Mouse (Mus musculus) lung, postnatal 4 days (tissue): ENCODE measurements around the gene Ankib1.
"Not testable (repeated sequence)": the region's sequence is repeated elsewhere in the genome, so short reads cannot be mapped to it uniquely, and the experiment has no call there.

Source experiments
- DNase-seq, 2 experiments: peaks; one replicate each; pipeline ENCODE4 v3.0.0; 2021

Gene Ankib1

DNA sequence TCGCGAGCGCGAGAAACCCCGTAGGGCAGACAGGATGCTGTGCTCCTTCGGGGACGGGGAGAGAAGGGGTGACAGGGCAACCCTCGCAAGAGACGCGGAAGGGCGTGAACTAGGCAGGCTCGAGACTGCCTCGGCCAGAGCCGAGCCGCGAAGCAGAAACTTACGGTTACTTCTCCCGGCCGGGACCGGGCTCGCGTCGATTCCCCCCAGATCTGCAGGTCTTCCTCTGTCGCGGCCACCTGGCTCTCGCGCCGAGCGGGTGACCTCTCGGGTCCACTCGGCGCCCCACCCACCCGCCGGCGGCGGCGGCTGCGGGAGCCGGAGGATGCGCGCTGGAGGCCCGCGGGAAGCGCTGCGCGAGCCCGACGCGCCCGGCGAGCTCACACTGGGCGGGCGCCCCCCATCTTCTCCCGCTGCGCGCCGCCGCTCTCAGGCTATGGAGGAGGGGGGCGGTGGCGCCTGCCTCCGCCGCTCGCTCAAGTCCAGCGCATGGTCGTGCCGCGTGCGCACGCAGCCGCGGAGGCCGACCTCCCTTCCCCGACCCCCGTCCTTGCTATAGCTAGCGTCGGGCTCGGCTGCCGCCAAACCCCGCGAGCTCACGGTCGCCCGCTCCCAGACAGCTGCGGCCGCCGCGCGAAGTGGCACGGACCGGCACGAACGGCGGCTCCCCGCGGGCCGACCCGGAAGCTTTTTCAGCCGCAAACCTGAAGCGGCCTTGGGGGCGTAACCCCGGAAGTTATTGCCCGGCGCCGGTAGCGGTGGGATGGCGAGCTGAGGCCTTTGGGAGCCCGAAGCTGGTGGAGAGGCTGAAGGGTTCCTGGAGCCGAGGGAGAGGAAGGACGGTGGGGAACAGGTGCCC lies at the start of gene Ankib1, which contains the start of gene Krit1:
TSS of gene Ankib1 (minus strand) at position 493 of the 859 bp plus-strand sequence.
TSS of gene Krit1 (plus strand) at position 752 of the 859 bp plus-strand sequence.
- peak; percentile 91 to 92 for DNase-seq

DNA sequence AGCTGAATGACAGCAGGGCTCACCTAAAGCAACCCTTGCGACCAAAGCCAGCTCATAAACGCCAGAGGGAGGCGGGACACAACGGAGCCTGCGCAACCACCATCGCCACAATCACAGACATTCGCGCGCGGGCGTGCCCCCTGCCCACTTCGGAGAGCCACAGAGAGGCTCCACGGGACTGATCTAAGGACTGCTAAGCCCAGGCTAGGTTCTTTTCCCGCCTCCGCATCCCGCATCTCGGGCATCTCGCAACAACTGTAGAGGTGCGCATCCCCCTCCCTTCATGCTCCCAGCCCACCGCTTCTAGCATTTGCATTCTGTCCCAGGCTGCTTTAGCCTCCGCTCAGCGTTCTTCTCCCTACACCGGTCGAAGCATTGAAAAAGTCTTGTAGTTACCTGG lies 42.3 kb upstream of the Ankib1 start, which contains the start of gene Lrrd1:
TSS of gene Lrrd1 (plus strand) at position 148 of the 400 bp plus-strand sequence.
- DNase-seq: peak in 1 of 2 experiments; percentile 6

DNA sequence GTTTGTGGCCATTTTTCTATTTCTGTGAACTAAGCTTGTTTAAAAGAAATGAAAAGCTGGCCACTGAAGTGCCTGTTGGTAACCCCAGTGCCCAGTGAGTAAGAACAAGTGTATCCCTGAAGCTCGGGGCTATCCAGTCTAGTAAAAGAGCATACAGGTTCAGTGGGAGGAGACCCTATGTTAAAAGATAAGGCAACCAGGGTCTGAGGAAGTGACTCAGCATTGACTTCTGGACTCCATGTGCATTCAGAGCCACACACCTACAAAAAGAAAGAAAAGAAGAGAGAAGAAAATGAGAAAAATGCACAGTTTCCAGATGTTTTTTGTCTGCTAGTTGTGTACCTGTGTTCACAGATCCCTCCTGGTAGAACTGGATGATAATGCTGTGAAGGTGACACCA lies 31.4 kb upstream of the Ankib1 start:
- no peak for DNase-seq

DNA sequence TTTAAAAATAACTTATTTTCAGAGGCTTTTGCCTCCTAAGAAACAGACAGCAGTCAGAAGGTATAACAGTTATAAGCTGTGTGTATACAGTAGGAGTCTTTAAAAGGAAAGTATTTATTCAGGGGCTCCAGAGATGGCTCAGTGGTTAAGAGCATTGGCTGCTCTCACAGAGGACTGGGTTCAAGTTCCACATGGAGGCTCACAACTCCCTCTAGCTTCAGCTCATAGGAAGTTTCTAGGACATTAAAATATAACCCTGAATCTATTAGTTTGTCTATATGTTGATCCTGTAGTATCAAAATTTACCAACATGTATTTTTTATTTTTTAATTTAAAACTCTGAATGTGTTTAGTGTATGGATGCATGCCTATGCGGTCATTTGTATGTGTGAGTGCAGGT lies 5.7 kb upstream of the Ankib1 start:
- no peak for DNase-seq

DNA sequence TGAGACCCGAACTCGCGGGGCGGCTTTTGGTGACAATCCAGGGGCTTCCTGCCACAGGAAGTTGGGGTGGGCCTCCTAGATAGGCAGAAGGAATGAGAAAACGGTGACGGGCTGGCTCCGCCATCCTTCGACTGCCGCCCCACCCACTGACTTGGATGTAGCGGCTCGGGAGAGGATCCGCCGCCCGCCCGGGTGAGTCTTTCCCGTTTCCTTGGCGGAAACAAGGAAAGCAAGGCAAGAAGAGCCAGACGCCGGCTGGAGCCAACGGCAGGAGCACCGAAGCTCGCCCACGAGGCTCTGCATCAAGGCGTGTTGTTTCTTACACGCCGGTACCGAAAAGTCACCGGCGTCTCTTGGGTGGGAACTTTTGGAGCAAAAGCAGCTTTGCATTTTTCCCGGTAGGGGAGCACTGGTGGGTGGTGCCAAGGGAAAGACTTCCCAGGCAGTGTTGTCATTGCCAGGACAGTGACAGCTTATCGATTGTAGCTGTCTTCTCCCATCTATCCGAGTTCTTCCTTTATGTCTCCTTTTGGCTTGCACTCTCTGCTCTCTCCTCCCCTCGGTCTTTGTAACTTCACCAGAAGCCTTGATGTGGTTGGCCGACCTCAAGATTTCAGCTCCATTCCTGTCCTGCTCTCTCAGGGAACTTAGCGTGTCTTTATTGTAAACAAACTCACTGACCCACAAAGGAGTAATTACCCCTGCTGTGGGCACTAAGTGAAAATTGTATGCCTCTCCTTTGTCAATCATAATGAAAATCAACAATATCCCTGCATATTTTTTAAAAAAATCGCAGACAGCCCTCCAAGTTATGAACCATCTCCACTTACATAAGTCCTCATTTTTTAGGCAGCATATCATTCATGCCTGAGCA lies 804 bp upstream of the Ankib1 start:
- no peak for DNase-seq

DNA sequence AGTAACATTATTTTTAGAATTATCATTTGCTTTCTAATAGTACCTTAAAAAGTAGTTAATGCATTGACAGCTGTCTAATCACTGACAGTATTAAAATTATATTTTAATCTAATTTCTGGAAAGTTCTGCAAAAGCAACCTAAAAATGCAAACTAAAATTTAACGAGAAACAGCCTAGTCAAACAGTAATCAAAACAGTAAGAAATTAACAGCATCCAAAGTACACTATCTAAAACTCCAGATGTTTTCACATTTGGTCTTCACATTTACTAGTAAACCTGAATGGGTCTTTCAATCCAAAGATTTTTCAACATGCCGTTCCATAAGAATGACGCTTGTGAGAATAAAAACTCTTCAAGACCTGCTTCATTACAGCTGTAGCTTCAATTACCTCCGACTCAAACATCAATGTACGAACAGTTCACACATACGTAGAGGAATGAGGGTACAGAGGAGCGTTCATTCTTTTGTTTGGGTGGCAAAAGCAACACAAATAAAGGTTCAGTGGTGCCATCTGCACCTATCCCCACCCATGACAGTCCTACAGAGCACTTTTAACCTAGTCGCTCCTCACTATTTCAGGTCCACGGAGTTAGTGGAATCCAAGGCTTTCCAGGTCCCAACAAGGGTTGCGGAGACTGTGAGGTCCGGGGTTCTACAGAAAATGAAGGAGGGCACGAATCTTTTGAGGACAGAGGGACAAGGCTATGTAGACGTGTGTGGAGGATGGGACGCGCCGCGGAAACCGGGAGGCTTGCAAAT lies 873 bp downstream of the Ankib1 start:
- no peak for DNase-seq

DNA sequence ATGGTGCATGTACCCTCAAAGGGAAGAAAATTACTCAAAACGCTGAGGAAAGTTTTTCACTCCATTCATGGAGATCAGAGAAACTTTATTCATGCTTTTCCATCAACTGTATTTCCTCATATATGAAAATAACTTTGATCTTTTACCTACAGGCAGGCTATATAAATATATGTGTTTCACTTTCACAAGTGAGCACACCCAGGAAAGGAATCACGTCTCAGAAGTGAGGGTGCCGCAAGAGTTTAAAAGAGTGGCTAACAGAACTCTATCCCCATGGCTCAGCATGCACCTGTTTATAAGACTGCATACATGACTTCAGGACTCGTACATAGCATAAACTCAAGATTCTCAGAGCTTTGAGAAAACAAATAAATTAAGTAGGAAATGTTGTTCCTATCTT lies 1.8 kb downstream of the Ankib1 start:
- DNase-seq: no peak

DNA sequence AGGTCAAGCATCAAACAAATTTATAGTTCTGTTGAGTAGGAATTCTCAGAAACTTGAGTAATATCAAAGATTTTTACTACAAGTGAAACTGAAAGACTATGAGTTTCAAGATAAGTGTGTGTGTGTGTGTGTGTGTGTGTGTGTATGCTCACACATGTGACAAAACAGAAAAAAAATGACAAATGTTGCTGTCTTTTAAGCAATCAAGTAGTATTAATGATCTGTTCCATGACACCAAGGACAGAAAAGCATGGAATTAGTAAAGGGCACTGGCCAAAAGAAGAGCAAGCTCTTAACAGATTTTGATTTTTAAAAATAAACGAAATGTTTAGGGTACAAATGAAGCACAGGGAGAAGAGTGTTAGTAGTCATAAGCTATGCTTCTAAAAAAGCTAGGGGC lies 2.7 kb downstream of the Ankib1 start:
- no peak for DNase-seq

DNA sequence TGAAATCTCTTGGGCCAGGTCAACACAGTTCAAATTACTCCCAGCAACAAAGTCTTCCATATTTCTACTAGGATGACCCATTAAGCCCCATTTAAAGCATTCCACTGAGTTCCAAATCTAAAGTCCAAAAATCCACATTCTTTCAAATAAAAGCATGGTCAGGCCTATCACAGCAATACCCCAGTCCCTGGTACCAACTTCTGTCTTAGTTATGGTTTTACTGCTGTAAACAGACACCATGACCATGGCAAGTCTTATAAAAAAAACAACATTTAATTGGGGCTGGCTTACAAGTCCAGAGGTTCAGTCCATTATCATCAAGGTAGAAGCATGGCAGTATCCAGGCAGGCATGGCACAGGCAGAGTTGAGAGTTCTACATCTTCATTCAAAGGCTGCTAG lies 4.1 kb downstream of the Ankib1 start:
- not testable (repeated sequence) for DNase-seq

DNA sequence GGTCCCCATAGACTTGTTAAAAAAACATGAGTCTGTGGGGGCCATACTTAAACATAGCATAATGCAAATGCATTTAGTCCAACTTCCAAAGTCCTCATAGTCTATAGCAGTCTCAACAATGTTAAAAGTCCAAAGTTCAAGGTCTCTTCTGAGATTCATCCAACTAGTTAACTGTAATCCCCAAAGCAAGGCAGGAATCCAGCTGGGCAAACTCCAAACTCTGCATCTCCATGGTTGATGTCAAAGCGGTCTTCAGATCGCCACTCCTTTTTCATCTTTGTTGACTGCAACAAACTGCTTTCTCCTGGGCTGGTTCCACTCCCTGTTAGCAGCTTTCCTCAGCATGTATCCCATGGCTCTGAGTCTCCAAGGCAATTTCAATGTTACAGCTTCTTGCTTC lies 5.6 kb downstream of the Ankib1 start:
- DNase-seq: not testable (repeated sequence)

DNA sequence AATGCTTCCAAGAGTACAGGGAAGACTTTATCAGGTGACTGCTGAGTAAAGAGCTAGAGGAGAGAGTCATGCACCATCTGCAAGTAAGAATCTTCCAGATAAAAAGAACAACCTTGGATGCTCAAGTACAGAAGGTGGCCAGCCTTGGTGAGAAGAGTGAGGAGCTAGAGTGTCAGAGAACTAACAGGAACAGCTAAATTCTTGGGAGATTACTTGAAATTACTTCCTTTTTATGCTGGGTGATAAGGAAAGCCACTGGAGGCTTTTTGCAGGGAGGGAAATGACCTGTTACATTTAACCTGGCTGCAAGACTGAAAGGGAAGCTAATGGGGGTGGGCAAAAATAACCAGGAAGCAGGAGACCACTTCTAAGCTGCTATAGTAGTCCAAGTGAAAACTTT lies 11.7 kb downstream of the Ankib1 start:
- no peak for DNase-seq

DNA sequence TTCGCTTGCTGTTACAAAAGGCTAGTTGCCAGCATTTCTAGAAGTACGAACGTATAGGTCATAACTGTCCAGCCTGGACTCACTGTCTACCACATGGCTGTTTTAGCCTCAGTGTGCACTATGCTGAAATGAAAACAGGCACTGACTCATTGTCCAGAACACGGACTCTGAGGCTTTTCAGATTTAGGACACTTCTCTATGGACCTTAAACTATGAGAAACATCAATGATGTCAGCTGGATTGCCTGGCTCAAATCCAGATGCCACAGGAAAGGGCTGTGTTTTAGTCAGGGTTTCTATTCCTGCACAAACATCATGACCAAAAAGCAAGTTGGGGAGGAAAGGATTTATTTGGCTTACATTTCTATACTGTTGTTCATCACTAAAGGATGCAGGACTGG lies 15.2 kb downstream of the Ankib1 start:
- no peak for DNase-seq

DNA sequence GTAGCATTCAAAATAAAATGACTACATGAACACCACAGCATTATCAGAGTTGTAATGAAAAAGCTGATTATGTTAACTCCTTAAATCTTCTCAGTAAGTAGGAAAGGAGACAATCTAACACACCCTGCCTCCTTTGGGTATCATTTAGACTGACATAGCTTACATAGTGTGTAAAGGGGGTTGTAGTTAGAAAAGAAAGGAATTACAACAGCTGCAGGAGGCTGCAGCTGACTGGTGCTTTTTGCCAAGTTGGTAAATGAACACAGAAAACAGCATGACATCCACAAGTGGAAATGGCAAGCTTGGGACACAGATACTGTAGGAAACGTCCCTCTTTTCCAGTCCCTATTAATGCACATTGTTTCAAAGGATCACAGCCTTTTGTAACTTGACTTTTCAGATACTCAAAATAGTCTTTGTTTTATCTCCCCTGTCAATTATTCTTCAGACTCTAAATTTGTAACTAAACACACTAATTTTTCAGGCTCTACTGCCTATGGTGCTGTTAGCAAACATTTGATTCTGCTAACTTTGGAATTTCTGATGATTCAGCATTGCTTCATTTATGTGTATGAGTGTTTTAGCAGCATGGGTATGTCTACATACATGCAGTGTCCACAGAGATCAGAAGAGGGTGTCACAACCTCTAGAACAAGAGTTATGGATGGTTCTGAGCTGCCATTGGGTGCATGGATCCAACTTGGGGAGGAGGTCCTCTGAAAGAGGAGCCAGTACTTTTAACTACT lies 17.8 kb downstream of the Ankib1 start:
- DNase-seq: no peak

DNA sequence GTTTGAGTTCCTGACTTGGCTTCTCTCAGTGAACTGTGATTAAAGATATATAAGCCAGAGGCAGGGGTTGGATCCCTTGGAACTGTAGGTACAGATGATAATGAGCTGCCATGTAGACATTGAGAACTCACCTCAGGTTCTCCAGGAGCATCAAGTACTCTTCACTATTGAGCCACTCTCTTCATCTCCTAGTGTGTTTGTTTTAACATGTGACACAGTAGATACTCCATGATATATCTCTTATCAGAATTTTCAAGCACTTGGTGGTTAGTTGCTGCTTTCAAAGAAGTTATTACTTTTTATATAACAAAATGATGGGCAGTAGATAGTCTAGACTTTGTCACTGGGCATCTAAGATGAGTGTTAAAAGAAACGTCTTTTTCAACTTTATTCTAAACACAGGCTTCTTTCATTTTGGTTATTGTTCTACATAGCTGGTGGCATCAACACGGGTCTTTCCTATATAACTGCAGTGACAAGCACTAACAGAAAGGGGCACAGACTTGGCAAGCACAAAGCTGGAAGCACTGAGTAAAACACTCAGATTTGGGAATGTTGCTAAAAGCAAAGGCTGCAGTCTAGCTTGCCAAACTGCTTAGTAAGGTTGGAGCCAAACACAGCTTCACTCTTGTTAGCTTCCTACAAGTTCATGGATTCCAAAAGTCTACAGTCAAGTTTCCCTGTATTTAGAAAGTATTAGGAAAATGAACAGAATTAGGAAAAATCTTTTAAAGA lies 18.6 kb downstream of the Ankib1 start:
- DNase-seq: no peak

DNA sequence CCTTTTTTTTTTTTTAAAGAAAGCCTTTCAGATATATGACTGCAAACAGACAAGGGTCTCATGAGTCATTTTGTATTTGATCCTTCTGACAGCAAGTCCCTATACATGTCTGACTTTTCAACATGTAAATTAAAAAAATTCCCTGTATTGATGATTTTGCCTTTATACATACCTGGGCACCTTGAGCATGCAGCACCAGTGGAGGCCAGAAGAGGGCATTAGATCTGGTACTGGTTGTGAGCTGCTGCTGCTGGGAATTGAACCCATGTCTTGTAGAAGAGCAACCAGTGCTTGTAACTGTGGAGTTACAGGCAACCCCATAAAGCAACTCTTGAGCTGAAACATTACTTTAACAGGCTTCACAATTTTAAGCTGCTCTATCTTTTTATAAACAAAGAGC lies 20.1 kb downstream of the Ankib1 start:
- DNase-seq: no peak

DNA sequence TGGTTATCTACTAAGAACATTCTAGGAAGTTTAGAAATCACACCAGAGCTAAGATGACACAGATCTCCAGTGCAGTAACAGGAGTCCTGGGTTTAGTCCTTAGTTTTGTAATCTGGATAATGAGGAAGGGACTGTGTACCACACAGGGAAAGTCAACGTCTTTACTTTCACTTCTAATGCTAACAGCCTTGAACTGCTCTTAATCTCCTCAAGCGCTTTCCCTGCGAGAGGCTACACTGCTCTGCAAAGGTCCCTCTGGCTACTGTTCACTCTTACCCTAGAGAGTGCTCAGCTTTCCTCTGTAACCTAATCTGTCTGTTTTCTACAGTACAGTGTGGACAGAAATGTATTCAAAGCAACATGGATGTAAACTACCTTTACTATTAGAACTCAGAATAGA lies 30.7 kb downstream of the Ankib1 start:
- no peak for DNase-seq

DNA sequence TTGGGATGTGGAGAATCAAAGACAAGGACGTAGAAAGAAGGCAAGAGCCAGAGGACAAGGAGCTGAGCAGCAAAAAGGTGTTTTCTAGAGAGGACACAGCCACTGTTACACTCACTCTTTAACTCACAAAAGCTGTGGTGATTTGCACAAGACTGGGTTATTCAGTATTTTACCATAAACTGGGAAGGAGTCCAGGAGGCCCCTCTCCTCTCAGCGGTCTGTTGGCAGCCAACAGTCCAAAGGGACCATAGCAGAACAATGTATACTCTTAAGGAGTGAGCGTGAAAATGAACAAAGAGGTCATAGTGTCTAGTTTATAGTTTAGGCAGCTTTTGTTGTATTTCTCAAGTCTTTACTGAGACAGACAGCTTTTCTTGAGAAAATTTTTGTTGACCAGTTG lies 31.2 kb downstream of the Ankib1 start:
- DNase-seq: no peak

DNA sequence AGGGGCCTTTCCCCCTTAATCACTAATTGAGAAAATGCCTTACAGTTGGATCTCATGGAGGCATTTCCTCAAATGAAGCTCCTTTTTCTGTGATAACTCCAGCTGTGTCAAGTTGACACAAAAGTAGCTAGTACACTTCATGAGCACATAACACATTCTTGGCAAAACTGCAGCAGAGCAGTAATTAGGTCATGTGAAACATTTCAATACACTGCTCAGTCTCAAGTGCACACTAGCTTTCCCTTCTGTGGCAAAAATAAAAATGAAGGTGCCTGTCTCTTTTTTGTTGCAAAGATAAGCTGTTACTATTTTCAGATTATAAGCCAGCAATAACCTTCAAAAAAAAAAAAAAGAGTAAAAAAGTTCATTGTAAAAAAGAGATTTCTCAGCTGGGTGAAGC lies 52.2 kb downstream of the Ankib1 start:
- DNase-seq: not testable (repeated sequence)

DNA sequence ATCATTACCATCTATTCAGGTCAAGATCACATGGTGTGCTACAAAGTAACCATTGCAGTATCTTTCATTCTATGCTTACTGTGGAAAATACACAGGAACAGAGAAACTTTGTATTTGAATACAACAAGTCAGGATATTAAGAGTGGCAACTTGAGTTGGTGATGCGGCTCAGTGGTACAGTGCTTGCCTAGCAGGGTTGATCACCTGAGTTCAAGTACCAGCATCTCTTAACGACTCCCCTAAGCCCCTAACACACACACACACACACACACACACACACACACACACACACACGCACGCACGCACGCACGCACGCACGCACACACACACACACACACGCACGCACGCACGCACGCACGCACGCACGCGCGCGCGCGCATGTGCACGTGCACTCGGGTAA lies 69.9 kb downstream of the Ankib1 start:
- DNase-seq: peak in 1 of 2 experiments; percentile 9

DNA sequence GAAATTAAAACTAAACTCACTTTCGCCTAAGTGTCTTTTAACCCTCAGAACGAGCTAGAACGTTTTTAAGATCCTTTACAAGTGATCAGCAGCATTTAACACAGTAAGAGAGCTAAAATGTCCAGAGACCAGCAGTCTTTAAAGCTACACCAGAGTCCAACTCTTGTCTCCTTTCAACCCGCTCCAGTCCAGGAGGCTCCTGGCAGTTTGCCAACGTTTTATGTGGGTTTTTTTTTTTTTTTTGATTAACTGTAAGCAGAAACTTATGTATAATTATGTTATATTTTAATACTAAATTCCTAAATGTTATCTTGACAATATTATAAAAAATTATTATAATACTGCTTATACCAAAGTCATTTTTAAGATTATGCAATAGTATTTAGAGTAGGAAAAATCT lies 73.9 kb downstream of the Ankib1 start:
- no peak for DNase-seq

DNA sequence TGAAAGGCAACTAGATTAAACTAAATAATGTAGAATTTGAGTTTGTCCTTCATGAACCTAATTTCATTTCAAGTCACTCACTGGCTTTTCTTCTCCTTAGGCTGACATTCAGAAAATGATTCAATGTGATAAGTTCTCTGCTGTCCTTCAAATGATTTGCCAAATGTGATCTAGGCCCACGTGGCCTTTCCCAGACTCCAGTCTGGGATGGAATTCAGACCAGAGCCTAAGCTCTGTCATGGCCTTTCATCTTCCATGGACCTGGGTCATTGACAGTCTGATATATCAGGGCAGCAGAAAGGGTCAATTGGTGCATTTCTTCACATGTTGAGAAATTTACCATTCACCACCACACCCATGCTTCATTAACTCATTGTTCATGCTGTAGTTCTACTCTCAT lies 77.2 kb downstream of the Ankib1 start:
- no peak for DNase-seq

DNA sequence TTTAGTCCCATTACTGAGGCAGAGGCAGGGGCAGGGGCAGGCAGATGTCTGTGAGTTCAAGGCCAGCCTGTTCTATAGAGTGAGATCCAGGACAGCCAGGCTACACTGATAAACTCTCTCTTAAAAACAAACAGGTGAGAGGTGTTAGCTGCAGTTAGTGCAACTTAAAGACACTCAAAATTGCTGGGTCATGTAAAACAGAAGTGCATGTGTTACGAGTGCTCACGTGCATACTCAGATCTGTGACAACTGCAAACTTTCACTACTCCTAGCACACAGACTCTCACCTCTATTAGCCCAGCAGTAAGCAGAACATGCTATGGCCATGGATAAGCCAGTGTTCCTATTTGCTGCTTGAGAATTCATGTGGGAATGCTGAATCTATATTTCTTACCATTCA lies 79.3 kb downstream of the Ankib1 start:
- no peak for DNase-seq
